Mouse (Mus musculus) gastrocnemius, adult 2 months (tissue): ENCODE measurements around the gene Myo3b. TPM values are rescaled to one million over a fixed set of nuclear protein-coding genes. Genes with fewer than 3 reads are reported as not detected.
A peak's percentile ranks its signal among the peaks of the same experiment; 100 is the strongest.

Source experiments
- DNase-seq: peaks from one replicate; pipeline ENCODE4 v3.0.0; 2022
- H3K27ac ChIP-seq: fragments of 200-600 bp; 2 replicates; pipeline ENCODE4 v1.8.1; 2022; ENCODE audit warnings: mild to moderate bottlenecking
- H3K4me3 ChIP-seq: fragments of 200-600 bp; 2 replicates; pipeline ENCODE4 v1.8.1; 2022; ENCODE audit warnings: mild to moderate bottlenecking, moderate library complexity
- CTCF ChIP-seq: fragments of 200-600 bp; IDR thresholded peaks from 2 replicates; pipeline ENCODE4 v1.8.1; 2022; ENCODE audit warnings: antibody characterized with exemption, mild to moderate bottlenecking, moderate library complexity
- intact Hi-C: fragments of 180-260 bp; cut with DNase I; formaldehyde crosslinking; loops from one replicate; pipeline ENCODE4 v1.15.1; 2025
- total RNA-seq, 2 experiments: library from RNA; stranded (reverse); gene quantifications; 2 replicates each; pipeline ENCODE4 v1.2.3; 2021

The Myo3b gene
- total RNA-seq, 2 experiments from 2014 or later: not detected

DNA sequence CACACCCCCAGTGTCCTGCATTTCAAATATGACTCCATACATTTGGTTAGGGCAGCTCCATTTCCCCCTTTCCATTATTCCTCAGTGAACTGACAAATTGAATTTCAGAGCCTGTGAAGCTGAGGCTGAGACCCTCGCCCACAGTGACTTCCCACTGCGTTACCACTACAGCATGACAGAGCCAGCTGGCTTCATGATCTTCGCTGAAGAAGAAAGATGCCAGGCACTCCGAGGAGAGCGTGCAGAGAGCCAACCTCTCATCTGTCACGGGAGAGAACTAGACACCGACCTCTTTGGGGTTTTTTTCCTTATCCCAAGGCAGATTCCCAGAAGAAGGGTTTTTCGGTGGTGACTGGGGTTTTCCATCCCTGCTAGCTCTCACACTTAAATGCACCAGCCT, 306.2 kb downstream of the Myo3b start:
- DNase-seq: no peak
- H3K4me3 ChIP-seq: no peak overlapping the region
- TF ChIP-seq CTCF: no peak
- H3K27ac ChIP-seq: no peak overlapping the region
- intact Hi-C loops: no loop called here

DNA sequence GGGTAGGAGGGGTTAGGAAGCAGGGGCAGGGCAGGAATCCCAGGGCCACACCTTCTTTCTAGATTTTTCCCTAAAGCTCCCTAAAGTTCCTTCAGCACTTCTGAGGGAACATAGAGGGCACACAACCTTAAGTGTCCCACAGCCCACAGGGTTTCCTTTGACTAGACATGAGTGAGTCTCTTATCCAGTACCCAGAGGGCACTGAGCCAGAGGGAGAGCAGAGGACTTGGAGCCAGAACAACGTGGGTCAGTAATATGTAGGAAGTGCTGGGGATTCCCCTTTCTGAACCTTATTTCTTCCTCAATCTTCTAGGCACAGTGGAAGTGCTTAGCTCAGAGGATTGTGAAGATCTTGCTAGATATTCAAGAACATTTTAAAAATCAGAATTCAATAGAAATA, 308.6 kb downstream of the Myo3b start:
- no peak overlapping the region for H3K4me3 ChIP-seq
- intact Hi-C loops: no loop called here
- DNase-seq: no peak
- no peak for TF ChIP-seq CTCF
- no peak overlapping the region for H3K27ac ChIP-seq

DNA sequence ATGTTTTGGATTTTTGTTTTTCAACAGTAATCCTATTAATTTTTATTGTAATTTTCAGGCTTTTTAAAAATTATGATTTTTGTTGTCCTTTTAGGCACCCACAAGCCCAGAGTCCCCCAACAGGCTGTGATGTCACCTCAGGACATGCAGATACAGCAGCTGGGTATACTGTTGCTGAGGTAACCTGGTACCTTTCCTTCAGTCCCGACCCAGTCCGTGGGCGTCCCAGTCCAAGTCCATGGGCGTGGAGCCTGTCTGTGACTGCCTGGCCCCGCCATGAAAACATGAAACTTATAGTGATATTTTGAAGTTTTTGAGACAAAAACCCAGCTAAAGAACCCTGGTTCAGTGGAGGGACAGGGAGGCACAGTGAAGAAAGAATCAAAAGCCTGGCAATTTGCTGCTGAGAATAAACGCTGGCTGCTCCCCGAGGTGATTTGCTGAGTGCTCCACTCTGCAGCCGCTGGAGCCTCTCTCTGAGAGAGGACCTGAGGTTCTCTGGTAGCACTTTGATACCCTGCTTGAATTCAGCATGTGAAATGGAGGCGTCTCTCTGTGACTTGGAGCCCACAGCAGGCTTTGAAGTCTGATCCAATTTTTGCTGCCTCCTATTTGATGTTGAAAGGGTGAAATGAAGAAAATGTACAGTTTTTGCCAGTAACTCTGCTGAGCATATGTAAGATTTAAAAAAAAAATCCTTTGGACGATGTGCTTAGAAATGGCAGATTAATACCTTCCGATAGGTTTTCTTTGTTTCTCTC, 310.0 kb downstream of the Myo3b start:
- H3K27ac ChIP-seq: no peak overlapping the region
- intact Hi-C loops: no loop called here

DNA sequence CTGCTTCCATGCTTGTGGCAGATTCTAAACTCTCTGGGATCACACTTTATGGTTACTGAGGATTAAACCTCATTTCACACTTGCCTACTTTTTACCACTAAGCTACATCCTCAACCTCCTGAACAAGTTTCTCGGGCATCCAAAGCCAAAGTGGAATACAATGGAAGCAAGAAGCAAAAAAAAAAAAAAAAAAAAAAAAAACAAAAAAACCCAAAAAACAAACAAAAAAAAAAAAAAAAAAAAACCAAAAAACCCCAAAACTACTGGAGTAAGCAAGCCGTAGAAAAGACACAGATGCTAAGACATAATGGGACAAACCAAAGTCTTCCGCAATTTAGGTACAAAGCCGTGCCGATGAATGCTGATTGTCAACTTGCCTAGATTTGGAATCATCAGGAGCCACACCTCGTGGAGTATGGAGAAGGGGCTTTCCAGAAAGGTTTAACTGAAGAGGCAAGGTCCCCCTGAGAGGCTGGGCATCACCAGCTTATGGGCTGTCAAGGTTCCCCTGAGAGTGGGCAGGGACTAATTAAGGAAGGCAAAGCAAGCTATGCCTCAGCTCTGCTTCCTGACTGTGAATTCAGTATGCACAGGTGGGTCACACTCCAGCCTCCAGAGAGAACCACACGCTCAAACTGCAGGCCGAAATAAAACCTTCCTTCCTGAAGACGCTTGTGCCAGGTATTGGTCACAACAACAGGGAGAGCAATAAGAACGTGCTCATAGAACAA, 313.7 kb downstream of the Myo3b start:
- Histone ChIP-seq H3K4me3 (no peak overlapping the region), H3K27ac (no peak overlapping the region)
- TF ChIP-seq CTCF: no peak
- DNase-seq: no peak
- intact Hi-C loops: no loop called here

More for the DNA sequence above, 310.0 kb downstream of the Myo3b start:
- TF ChIP-seq CTCF: no peak
- H3K4me3 ChIP-seq: no peak overlapping the region
- no peak for DNase-seq

DNA sequence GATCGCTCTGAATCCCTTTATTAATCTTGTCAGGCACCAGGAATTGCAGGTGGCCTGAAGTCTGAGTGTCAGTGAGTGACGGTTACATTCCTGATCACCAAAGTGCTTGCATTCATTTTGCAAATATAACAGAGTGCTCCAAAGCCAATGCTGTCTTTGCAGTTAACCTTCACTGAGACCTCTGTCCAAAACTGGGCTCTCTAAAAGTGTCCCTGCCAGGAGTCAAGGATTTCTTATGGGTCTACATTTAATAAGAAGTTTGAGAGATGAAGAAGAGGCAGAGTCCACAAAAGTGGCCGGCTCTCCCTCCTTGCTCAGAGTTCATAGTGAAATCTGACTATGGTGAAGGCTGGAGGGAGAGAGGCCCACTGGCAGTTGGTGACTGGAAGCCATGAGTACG, 315.1 kb downstream of the Myo3b start:
- TF ChIP-seq CTCF: no peak
- intact Hi-C loops: no loop called here
- no peak overlapping the region for H3K4me3 ChIP-seq
- no peak overlapping the region for H3K27ac ChIP-seq
- no peak for DNase-seq

DNA sequence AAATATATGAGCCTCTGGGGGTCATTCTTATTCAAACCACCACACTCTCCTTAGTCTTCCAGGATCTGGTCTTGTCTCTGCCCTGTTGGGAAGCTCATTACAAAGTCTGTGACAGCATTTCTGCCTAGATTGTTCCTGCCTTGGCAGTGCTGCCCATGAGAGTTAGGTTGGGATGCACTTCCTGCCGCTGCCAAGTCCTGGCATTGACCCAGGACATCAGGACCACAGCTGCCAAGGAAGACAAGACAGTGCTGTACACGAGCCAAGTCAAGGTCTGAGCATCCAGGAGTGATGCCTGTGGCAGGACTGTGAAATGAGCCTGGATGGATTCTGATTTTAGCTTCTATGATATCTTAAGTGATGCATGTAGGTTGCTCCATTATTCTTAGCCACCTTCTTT, 316.1 kb downstream of the Myo3b start:
- DNase-seq: no peak
- no peak for TF ChIP-seq CTCF

DNA sequence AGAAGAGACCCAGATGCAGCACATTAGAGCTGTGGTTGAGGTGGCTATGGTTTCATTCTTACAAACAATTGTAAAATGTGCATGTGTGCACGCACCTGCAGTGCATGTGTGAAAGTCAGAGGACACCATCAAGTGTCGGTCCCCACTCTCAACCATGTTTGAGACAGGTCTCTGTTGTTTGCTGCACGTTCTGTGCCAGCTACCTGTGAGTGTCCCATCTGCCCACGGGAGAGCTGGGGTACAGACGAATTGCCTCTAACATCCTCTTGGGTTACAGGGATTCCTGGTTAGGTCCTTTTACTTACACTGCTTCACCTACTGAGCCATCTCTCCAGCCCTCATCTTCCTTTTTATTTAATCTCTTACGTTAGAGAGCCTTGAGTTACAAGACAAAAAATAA, 330.5 kb downstream of the Myo3b start:
- no peak for DNase-seq
- Histone ChIP-seq H3K27ac (no peak overlapping the region), H3K4me3 (no peak overlapping the region)
- intact Hi-C loops: no loop called here
- TF ChIP-seq CTCF: no peak

More for the DNA sequence above, 316.1 kb downstream of the Myo3b start:
- H3K4me3 ChIP-seq: no peak overlapping the region
- intact Hi-C loops: no loop called here
- H3K27ac ChIP-seq: no peak overlapping the region

DNA sequence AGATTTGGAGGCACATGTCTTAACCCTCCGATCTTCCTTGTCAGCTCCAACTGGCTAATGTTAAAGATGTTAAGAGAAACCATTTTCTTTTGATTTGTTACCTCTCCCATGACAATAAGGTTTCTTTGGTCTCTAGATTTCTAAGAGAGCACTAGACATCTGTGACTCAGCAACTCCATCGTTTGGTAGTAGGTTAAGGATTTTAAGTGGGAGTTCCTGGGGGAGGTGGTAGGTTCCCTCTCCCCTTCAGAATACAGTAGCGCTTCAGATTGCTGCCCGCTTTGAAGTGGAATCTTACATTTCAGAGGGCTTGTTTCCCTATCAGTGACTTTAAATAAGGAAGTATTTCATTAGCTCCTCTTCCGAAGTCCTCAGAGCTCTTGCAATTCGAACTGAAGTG, 340.4 kb downstream of the Myo3b start:
- no peak overlapping the region for H3K4me3 ChIP-seq
- no peak overlapping the region for H3K27ac ChIP-seq
- no peak for DNase-seq
- no peak for TF ChIP-seq CTCF
- intact Hi-C loops: no loop called here

DNA sequence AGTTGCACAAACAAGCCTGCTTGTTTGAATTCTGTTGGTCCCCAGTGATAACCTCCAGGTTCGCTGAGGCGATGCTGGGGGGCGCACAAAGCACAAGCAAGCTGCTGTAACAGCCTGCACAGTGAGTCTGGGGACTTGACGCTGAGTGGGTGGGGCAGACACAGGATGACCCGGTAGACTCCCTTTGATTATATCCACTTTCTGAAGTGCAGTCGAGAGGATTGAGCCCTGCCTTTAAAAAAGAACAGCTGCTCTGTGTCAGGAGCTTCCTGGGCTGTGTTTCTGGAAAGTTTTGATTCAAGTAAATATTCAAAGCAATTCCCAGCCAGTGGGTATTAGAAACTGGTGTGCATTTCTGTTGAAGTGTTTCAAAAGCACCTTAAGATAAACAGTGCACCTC, 341.0 kb downstream of the Myo3b start:
- no peak for DNase-seq
- Histone ChIP-seq H3K4me3 (no peak overlapping the region), H3K27ac (no peak overlapping the region)
- TF ChIP-seq CTCF: no peak
- intact Hi-C loops: no loop called here

DNA sequence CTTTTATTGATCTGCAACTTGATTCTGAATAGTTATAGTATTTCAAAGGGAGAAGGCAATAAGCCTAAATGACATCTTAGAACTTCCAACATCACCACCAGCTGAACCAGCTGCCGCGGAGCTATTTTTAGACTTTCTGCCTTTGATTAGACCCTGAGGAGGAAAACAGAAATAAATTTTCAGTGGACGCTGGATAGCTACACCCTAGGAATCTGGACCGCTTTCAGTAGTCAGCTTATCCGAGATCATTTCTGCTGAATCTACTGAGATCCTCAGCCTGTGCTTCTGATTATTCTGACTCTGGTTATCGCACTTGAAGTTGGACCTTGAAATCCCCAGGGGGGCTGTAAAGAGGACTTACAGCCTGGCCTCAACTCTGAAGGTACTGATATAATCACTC, 349.7 kb downstream of the Myo3b start:
- intact Hi-C loops: no loop called here
- TF ChIP-seq CTCF: no peak
- peak overlapping the region; percentile 17; the same call in 1 of the 2 replicates for H3K4me3 ChIP-seq
- no peak overlapping the region for H3K27ac ChIP-seq
- DNase-seq: no peak

DNA sequence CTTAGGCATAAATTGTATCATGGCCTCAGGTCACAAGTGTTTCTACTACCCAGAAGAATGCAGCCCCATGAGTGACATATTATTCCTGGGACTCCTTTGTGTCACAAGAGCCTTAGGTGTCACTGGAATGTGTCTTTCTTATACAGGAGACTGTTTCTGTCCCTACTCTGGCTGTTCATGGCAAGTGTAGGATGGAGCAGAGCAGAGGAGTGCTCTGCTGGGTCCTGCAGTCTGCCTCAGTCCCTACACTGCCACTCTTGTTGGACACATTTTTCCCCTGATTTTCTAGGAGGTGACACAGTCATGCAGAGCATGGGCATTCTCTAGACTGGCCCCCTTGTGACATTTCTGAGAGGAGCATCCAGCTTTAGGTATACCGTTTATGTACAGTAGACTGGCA, 350.2 kb downstream of the Myo3b start:
- intact Hi-C loops: no loop called here
- H3K4me3 ChIP-seq: no peak overlapping the region
- no peak for TF ChIP-seq CTCF
- no peak overlapping the region for H3K27ac ChIP-seq
- no peak for DNase-seq

DNA sequence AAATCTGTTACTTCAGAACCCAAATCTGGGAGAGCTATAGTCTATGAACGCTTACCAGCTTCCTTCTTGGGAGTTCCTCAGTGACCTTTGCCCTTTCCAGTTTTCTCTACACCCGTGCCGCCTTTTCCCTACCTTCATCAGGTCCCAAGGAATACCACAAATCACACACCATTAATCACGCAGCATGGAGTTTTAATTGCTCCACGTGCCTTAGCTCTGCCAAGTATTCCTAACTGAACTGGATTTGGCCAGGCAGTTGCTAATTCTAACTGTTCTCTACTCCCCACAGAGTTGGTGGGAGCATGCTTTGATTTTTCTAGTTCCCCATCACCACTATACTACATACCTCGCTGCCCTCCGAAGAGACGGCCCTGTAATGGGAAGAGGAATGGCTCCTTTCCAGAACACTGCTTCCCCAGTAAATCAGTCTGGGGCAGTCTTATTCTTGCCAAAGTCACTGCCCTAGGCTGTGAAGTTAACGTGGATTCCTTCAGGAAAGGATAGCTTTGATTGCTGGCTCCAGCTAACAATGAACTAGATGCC, 358.9 kb downstream of the Myo3b start:
- DNase-seq: no peak
- Histone ChIP-seq H3K27ac (no peak overlapping the region), H3K4me3 (no peak overlapping the region)
- no peak for TF ChIP-seq CTCF
- intact Hi-C loops: no loop called here

DNA sequence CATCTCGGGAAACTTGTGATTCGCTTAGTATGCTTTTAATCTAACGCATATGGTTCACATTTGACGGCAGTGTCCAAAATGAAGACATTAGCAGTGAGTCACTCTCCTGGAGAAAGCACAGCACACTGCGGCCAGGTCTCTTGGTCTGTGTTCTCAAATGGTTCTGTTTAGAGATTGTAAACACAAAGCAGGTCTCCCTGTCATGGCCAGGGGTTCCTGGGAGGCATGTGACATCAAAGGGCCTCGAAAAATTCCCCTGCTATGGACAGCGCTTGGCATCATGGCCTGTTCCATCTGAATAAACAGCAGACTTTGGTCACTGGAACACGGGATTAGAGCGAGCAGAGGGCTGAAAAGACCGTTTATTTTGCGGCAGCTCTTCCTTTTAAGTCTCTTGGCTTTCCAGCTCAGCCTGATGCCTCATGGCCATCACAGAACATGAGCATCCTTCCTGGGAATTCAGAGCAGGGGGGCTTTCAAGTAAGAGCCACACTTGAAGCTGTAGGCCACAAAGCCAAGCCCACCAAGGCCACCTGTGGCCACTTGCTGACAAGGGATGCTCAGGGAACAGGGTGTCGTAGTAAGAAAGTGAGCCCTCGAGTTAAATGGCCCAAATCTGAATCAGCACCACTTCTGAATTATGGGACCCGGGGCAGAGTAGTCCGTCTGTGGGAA, 360.7 kb downstream of the Myo3b start:
- no peak for TF ChIP-seq CTCF
- H3K4me3 ChIP-seq: no peak overlapping the region
- intact Hi-C loops: no loop called here
- DNase-seq: no peak
- H3K27ac ChIP-seq: no peak overlapping the region
